Mouse (Mus musculus) neural tube, embryonic 13.5 days (tissue): Measurements from ENCODE around the gene Pm20d2. TPM values are rescaled to one million over a fixed set of nuclear protein-coding genes. Genes with fewer than 3 reads are reported as not detected.

ENCODE experiments used
- polyA plus RNA-seq: library from polyadenylated mRNA; unstranded; fragments of >200 nt; fragmentation: Nextera tagmentation; extraction: Ambion mirVana; gene quantifications from 2 replicates; pipeline ENCODE4 v1.2.1, GENCODE M21; 2015

The Pm20d2 gene
- polyA plus RNA-seq, 1 experiment from 2014 or later = 1.4 TPM

Other genes starting within 250 kb of the Pm20d2 start
- 20.1 and 20.5 TPM in 2 replicates for gene Ankrd6, start 238.9 kb downstream of the Pm20d2 start, polyA plus RNA-seq
- gene Rragd, start 206.7 kb downstream of the Pm20d2 start, polyA plus RNA-seq = 41.3 and 44.3 TPM in 2 replicates
- 63.9 and 70.0 TPM in 2 replicates for gene Ube2j1, start 158.3 kb downstream of the Pm20d2 start, polyA plus RNA-seq
- 0.45 and 0.96 TPM in 2 replicates for gene Gabrr2, start 126.7 kb downstream of the Pm20d2 start, polyA plus RNA-seq
- 0.18 and 0.25 TPM in 2 replicates for gene Gabrr1, start 57.2 kb downstream of the Pm20d2 start, polyA plus RNA-seq
- gene Srsf12, start 19.3 kb upstream of the Pm20d2 start, polyA plus RNA-seq = 41.8 and 44.0 TPM in 2 replicates
- 71.4 and 75.0 TPM in 2 replicates for gene Pnrc1, start 100.4 kb upstream of the Pm20d2 start, polyA plus RNA-seq
- gene Rngtt, start 120.6 kb upstream of the Pm20d2 start, polyA plus RNA-seq = 28.0 and 31.7 TPM in 2 replicates